Mouse (Mus musculus) right cerebral cortex, adult 18-20 months (tissue): ENCODE measurements around the gene Slc9a3r2.

Experiments used
- DNase-seq: peaks from one replicate; pipeline ENCODE4 v3.0.0; 2022; ENCODE audit warnings: mixed read lengths

Slc9a3r2 gene

GRCm38 (mm10) chr17:24591695-24592094 lies 58.4 kb downstream of the Slc9a3r2 start:
- no peak for DNase-seq

DNA sequence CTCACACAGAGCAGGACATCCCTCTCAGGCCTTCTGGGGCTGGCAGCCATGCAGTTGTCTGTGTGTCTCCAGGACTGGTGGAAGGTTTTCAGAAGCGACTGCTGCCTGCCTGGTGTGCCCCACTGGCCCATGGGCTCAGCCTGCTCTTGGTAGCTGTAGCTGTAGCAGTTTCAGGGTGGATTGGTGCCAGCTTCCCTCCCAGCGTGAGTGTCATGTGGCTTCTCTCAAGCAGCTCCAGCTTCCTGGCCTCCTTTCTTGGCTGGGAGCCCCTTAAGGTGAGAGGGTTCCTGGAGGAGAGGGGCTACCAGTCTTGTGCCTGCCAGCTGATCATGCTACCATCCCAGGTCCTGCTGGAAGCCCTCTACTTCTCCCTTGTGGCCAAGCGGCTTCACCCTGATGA lies 59.2 kb downstream of the Slc9a3r2 start:
- DNase-seq, result no peak
